Mouse (Mus musculus) heart, embryonic 14.5 days (tissue): ENCODE results near the gene Tmc4. TPM values are rescaled to one million over a fixed set of nuclear protein-coding genes. Genes with fewer than 3 reads are reported as not detected.

Experiments used
- ATAC-seq: fragments of 200-750 bp; cut with Nextera tagmentation; 2 replicates; pipeline ENCODE4 v1.8.0; 2017; ENCODE audit warnings: low read depth, moderate TSS enrichment; ENCODE audit not compliant: insufficient number of reproducible peaks, insufficient read depth, low FRiP score
- H3K27ac ChIP-seq, 2 experiments: fragments of 200-500 bp in 1 of 2; fragments of 300-500 bp in 1 of 2; sonication (generic) in 1 of 2; replicated peaks in 1 of 2; 2 replicates each; pipeline ENCODE4 v1.5.1; 2012 to 2014; ENCODE audit warnings: low read depth in 2 of 2, low read length in 2 of 2, control low read depth in 1 of 2, mild to moderate bottlenecking in 1 of 2, mixed read lengths in 1 of 2; ENCODE audit not compliant: control insufficient read depth in 1 of 2, insufficient read depth in 1 of 2
- H3K27me3 ChIP-seq: fragments of 300-500 bp; sonication (generic); 2 replicates; pipeline ENCODE4 v1.6.1; 2014; ENCODE audit warnings: mild to moderate bottlenecking, low read length, control low read depth; ENCODE audit not compliant: control insufficient read depth, insufficient read depth
- H3K36me3 ChIP-seq: fragments of 300-500 bp; sonication (generic); 2 replicates; pipeline ENCODE4 v1.6.1; 2014; ENCODE audit warnings: mild to moderate bottlenecking, control low read depth, low read length, mixed read lengths; ENCODE audit not compliant: control insufficient read depth, insufficient read depth
- H3K4me1 ChIP-seq, 2 experiments: fragments of 200-500 bp in 1 of 2; fragments of 300-500 bp in 1 of 2; sonication (generic) in 1 of 2; 2 replicates each; pipeline ENCODE4 v1.6.1; 2012 to 2014; ENCODE audit warnings: low read length in 2 of 2, control low read depth in 1 of 2, mixed read lengths in 1 of 2; ENCODE audit not compliant: control insufficient read depth in 2 of 2, insufficient read depth in 2 of 2
- H3K4me2 ChIP-seq: fragments of 300-500 bp; sonication (generic); 2 replicates; pipeline ENCODE4 v1.6.1; 2014; ENCODE audit warnings: mild to moderate bottlenecking, low read length
- H3K4me3 ChIP-seq, 2 experiments: fragments of 200-500 bp in 1 of 2; fragments of 300-500 bp in 1 of 2; sonication (generic) in 1 of 2; 2 replicates each; pipeline ENCODE4 v1.5.1; 2012 to 2014; ENCODE audit warnings: low read length in 2 of 2, mild to moderate bottlenecking in 2 of 2, control low read depth in 1 of 2, low read depth in 1 of 2, moderate library complexity in 1 of 2; ENCODE audit not compliant: control insufficient read depth in 1 of 2, insufficient read depth in 1 of 2
- H3K9ac ChIP-seq: fragments of 300-500 bp; sonication (generic); 2 replicates; pipeline ENCODE4 v1.6.1; 2014; ENCODE audit warnings: mild to moderate bottlenecking, low read length
- H3K9me3 ChIP-seq: fragments of 300-500 bp; sonication (generic); 2 replicates; pipeline ENCODE4 v1.6.1; 2016; ENCODE audit warnings: low read length, control low read depth; ENCODE audit not compliant: control insufficient read depth
- WGBS: fragments of 180-500 bp; shearing (Covaris S2); extraction: QIAGEN DNeasy Blood & Tissue Kit; methylation state at CpG from one replicate; pipeline ENCODE4 v1.1.7; 2014; 5-methylcytosine and 5-hydroxymethylcytosine counted together
- polyA plus RNA-seq: library from polyadenylated mRNA; unstranded; fragments of >200 nt; fragmentation: Nextera tagmentation; extraction: Ambion mirVana; gene quantifications from 2 replicates; pipeline ENCODE4 v1.2.1, GENCODE M21; 2014

Tmc4 gene
- polyA plus RNA-seq, 1 experiment from 2014 or later = 3.9 TPM

DNA sequence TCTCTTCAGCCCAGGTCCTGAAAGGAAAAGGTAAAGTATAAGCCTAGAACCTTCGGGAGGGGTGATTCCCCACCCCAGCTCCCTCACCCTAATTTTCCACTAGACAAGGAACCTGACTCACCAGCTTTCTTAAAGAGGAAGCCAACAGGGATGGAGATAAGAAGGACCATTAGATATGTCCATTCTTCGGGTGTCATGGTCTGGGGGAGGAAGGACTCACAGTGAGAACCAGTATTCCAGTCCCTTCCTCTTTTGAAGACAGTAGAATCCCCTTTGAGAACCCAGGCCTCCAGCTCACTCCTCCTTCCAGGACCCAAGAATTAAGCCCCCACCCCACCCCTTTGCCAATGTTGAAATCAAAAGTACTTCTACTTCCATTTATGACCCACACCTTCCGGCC, 14.6 kb upstream of the Tmc4 start:
- peak overlapping the region; percentile 76 for H3K4me2 ChIP-seq
- peaks cover 34% of the 10 kb centered on the region for H3K36me3 ChIP-seq
- ATAC-seq = no peak
- peaks cover 13 to 16% of the 10 kb centered on the region in 2 experiments for H3K4me1 ChIP-seq
- H3K27ac ChIP-seq = 0 out of 4 replicates have a peak overlapping the region, but pooled peaks of 1 of the 2 experiments have one; percentile 98
- H3K9ac ChIP-seq = peak overlapping the region; percentile 85
- H3K27me3 ChIP-seq = no peaks in the 10 kb centered on the region
- H3K9me3 ChIP-seq = no peaks in the 10 kb centered on the region
- WGBS = 34% methylated on average over 3 of the region's 3 CpGs
- peak overlapping the region; percentile 59 to 66 for H3K4me3 ChIP-seq

- no peak for ATAC-seq
- Histone ChIP-seq H3K4me1 (no peaks in the 10 kb centered on the region), H3K4me3 (no peak overlapping the region), H3K9me3 (no peaks in the 10 kb centered on the region), H3K36me3 (peaks cover 50% of the 10 kb centered on the region), H3K27me3 (no peaks in the 10 kb centered on the region), H3K27ac (no peak overlapping the region), H3K4me2 (no peak overlapping the region), H3K9ac (no peak overlapping the region)
- 88% methylated on average over 31 of the region's 31 CpGs for WGBS
Measured at GRCm38 (mm10) chr7:3685400-3686187, 8.2 kb upstream of the Tmc4 start.

GRCm38 (mm10) chr7:3684698-3685097, 7.3 kb upstream of the Tmc4 start:
- Histone ChIP-seq H3K4me2 (no peak overlapping the region), H3K36me3 (peaks cover 51% of the 10 kb centered on the region)

GRCm38 (mm10) chr7:3683908-3684550, 6.7 kb upstream of the Tmc4 start:
- H3K9me3 ChIP-seq = no peaks in the 10 kb centered on the region
- H3K27ac ChIP-seq = no peak overlapping the region
- no peak overlapping the region for H3K4me3 ChIP-seq
- H3K4me1 ChIP-seq = no peaks in the 10 kb centered on the region
- WGBS = 85% methylated on average over 10 of the region's 10 CpGs
- ATAC-seq = no peak
- no peaks in the 10 kb centered on the region for H3K27me3 ChIP-seq
- H3K9ac ChIP-seq = no peak overlapping the region
- peaks cover 55% of the 10 kb centered on the region for H3K36me3 ChIP-seq
- no peak overlapping the region for H3K4me2 ChIP-seq

More at GRCm38 (mm10) chr7:3684698-3685097, 7.3 kb upstream of the Tmc4 start:
- Histone ChIP-seq H3K27me3 (no peaks in the 10 kb centered on the region), H3K4me1 (no peaks in the 10 kb centered on the region), H3K9ac (no peak overlapping the region), H3K9me3 (no peaks in the 10 kb centered on the region), H3K4me3 (no peak overlapping the region), H3K27ac (no peak overlapping the region)
- WGBS = 88% methylated on average over 8 of the region's 8 CpGs
- ATAC-seq = no peak

DNA sequence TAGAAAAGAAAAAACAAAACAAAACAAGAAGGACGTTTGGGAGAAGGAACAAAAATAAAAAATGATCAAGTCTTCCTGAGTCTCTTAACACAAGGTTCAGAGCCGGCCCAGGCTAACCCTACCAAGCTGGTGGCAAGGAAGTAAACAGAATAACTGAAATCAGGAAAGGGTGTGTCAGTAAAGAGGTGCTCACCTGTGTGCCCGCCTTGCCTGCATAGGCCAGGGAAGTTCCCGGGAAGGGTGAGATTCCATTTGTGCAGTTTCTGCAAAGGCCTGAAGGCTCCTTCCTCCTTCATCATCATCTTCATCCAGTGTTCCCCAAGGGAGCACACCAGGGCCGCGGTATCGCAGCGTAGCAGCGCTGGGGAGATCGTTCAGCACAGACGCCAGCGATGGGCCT, 982 bp downstream of the Tmc4 start:
- WGBS = 84% methylated on average over 12 of the region's 12 CpGs
- Histone ChIP-seq H3K27me3 (no peaks in the 10 kb centered on the region), H3K9ac (no peak overlapping the region), H3K4me1 (no peaks in the 10 kb centered on the region), H3K4me3 (no peak overlapping the region), H3K36me3 (0 out of 2 replicates have a peak, but pooled peaks cover 9% of the 10 kb centered on the region), H3K4me2 (no peak overlapping the region), H3K9me3 (no peaks in the 10 kb centered on the region), H3K27ac (no peak overlapping the region)
- no peak for ATAC-seq

GRCm38 (mm10) chr7:3675228-3675548, 2.2 kb downstream of the Tmc4 start:
- Histone ChIP-seq H3K4me2 (no peak overlapping the region), H3K9ac (no peak overlapping the region), H3K9me3 (no peaks in the 10 kb centered on the region), H3K4me3 (no peak overlapping the region), H3K27ac (no peak overlapping the region), H3K36me3 (0 out of 2 replicates have a peak, but pooled peaks cover 5% of the 10 kb centered on the region), H3K27me3 (no peaks in the 10 kb centered on the region), H3K4me1 (no peaks in the 10 kb centered on the region)
- 74% methylated on average over 3 of the region's 3 CpGs for WGBS
- ATAC-seq = no peak

- Histone ChIP-seq H3K27me3 (no peaks in the 10 kb centered on the region), H3K9me3 (no peaks in the 10 kb centered on the region), H3K36me3 (0 out of 2 replicates have a peak, but pooled peaks cover 4% of the 10 kb centered on the region), H3K4me1 (no peaks in the 10 kb centered on the region), H3K4me3 (no peak overlapping the region), H3K4me2 (no peak overlapping the region), H3K27ac (no peak overlapping the region), H3K9ac (no peak overlapping the region)
- WGBS = 62% methylated on average over 10 of the region's 10 CpGs
- no peak for ATAC-seq
Measured at GRCm38 (mm10) chr7:3674507-3675227, 2.7 kb downstream of the Tmc4 start.
